Mouse (Mus musculus) testis, adult 2 months (tissue): Measurements from ENCODE around the gene 1110032A03Rik. TPM values are rescaled to one million over a fixed set of nuclear protein-coding genes. Genes with fewer than 3 reads are reported as not detected.

Experiments used
- H3K27ac ChIP-seq: fragments of 200-500 bp; 2 replicates; pipeline ENCODE4 v1.5.1; 2012; ENCODE audit warnings: low read depth, low read length; ENCODE audit not compliant: control insufficient read depth, insufficient read depth
- H3K27me3 ChIP-seq: fragments of 200-500 bp; 2 replicates; pipeline ENCODE4 v1.6.1; 2012; ENCODE audit warnings: mild to moderate bottlenecking, low read length, moderate library complexity; ENCODE audit not compliant: control insufficient read depth, insufficient read depth
- H3K36me3 ChIP-seq: fragments of 200-500 bp; 2 replicates; pipeline ENCODE4 v1.6.1; 2012; ENCODE audit warnings: mild to moderate bottlenecking, low read length; ENCODE audit not compliant: control insufficient read depth, insufficient read depth
- H3K4me1 ChIP-seq: fragments of 200-500 bp; 2 replicates; pipeline ENCODE4 v1.6.1; 2012; ENCODE audit warnings: low read length; ENCODE audit not compliant: control insufficient read depth, insufficient read depth
- H3K4me3 ChIP-seq: fragments of 200-500 bp; 2 replicates; pipeline ENCODE4 v1.5.1; 2012; ENCODE audit warnings: low read depth, mild to moderate bottlenecking, low read length, moderate library complexity, mixed read lengths; ENCODE audit not compliant: control insufficient read depth
- CTCF ChIP-seq: fragments of 200-500 bp; IDR thresholded peaks from 2 replicates; pipeline ENCODE4 v1.5.1; 2012; ENCODE audit warnings: low read depth, mild to moderate bottlenecking, inconsistent platforms, low read length, moderate library complexity; ENCODE audit not compliant: control insufficient read depth, insufficient read depth, insufficient replicate concordance
- POLR2A ChIP-seq: fragments of 200-500 bp; IDR thresholded peaks from 2 replicates; pipeline ENCODE4 v1.6.1; 2012; ENCODE audit warnings: low read depth, mild to moderate bottlenecking, inconsistent platforms, low read length, moderate library complexity; ENCODE audit not compliant: control insufficient read depth
- polyA plus RNA-seq: library from polyadenylated mRNA; depleted of rRNA; stranded (reverse); fragments of >200 nt; gene quantifications from 2 replicates; pipeline ENCODE4 v1.2.3, GENCODE M21; 2012; rRNA removed

Gene 1110032A03Rik
- polyA plus RNA-seq: 662 and 684 TPM in 2 replicates

- Histone ChIP-seq H3K27ac (peak within 1 kb of the TSS; percentile 54; the same call in 1 of the 2 replicates), H3K36me3 (peaks cover 4% of the 10 kb centered on the region; the same call in 1 of the 2 replicates), H3K4me3 (peak within 1 kb of the TSS; percentile 93), H3K4me1 (0 out of 2 replicates have a peak, but pooled peaks cover 2% of the 10 kb centered on the region), H3K27me3 (no peaks in the 10 kb centered on the region)
- TF ChIP-seq POLR2A: no peak; the same call in none of the 2 replicates
These were observed at the start of gene 1110032A03Rik, which contains the start of gene Alg9 for GRCm38 (mm10) chr9:50774991-50775612. 1110032A03Rik (minus strand) TSS chr9:50775520. Alg9 (plus strand) TSS chr9:50775019.

- Histone ChIP-seq H3K27me3 (no peaks in the 10 kb centered on the region), H3K27ac (no peak overlapping the region), H3K4me3 (no peak overlapping the region), H3K36me3 (no peaks in the 10 kb centered on the region), H3K4me1 (no peaks in the 10 kb centered on the region)
- TF ChIP-seq POLR2A: no peak
- TF ChIP-seq CTCF: no peak
These were observed 48.6 kb upstream of the 1110032A03Rik start for GRCm38 (mm10) chr9:50823779-50824453.

- no peaks in the 10 kb centered on the region for H3K36me3 ChIP-seq
- no peak overlapping the region for H3K27ac ChIP-seq
- no peak for TF ChIP-seq POLR2A
- TF ChIP-seq CTCF: no peak
- H3K4me3 ChIP-seq: no peak overlapping the region
- H3K27me3 ChIP-seq: no peaks in the 10 kb centered on the region
- H3K4me1 ChIP-seq: no peaks in the 10 kb centered on the region
These were observed 46.9 kb upstream of the 1110032A03Rik start for GRCm38 (mm10) chr9:50822216-50822615.

GRCm38 (mm10) chr9:50821651-50822050, 46.3 kb upstream of the 1110032A03Rik start:
- no peak for TF ChIP-seq POLR2A
- TF ChIP-seq CTCF: no peak
- Histone ChIP-seq H3K4me1 (no peaks in the 10 kb centered on the region), H3K27ac (no peak overlapping the region), H3K36me3 (no peaks in the 10 kb centered on the region), H3K27me3 (no peaks in the 10 kb centered on the region), H3K4me3 (no peak overlapping the region)

GRCm38 (mm10) chr9:50819716-50820115, 44.4 kb upstream of the 1110032A03Rik start:
- Histone ChIP-seq H3K27me3 (no peaks in the 10 kb centered on the region), H3K4me3 (no peak overlapping the region), H3K4me1 (no peaks in the 10 kb centered on the region), H3K36me3 (no peaks in the 10 kb centered on the region), H3K27ac (no peak overlapping the region)
- TF ChIP-seq CTCF: no peak
- TF ChIP-seq POLR2A: no peak

- no peak for TF ChIP-seq CTCF
- TF ChIP-seq POLR2A: no peak
- H3K4me1 ChIP-seq: no peaks in the 10 kb centered on the region
- H3K36me3 ChIP-seq: no peaks in the 10 kb centered on the region
- no peak overlapping the region for H3K27ac ChIP-seq
- no peaks in the 10 kb centered on the region for H3K27me3 ChIP-seq
- H3K4me3 ChIP-seq: no peak overlapping the region
These were observed 42.7 kb upstream of the 1110032A03Rik start for GRCm38 (mm10) chr9:50818050-50818449.

GRCm38 (mm10) chr9:50816512-50816911, 41.2 kb upstream of the 1110032A03Rik start:
- TF ChIP-seq POLR2A: no peak
- TF ChIP-seq CTCF: no peak
- Histone ChIP-seq H3K4me3 (no peak overlapping the region), H3K36me3 (no peaks in the 10 kb centered on the region), H3K4me1 (no peaks in the 10 kb centered on the region), H3K27ac (no peak overlapping the region), H3K27me3 (no peaks in the 10 kb centered on the region)

GRCm38 (mm10) chr9:50815666-50816065, 40.3 kb upstream of the 1110032A03Rik start:
- H3K36me3 ChIP-seq: no peaks in the 10 kb centered on the region

More at GRCm38 (mm10) chr9:50815666-50816065, 40.3 kb upstream of the 1110032A03Rik start:
- Histone ChIP-seq H3K27ac (no peak overlapping the region), H3K4me1 (no peaks in the 10 kb centered on the region), H3K4me3 (no peak overlapping the region), H3K27me3 (no peaks in the 10 kb centered on the region)
- no peak for TF ChIP-seq CTCF
